Mouse (Mus musculus) liver (tissue): Measurements from ENCODE around the gene Gjd2.

ENCODE experiments used
- DNase-seq: peaks from one replicate; pipeline ENCODE4 v3.0.0-alpha.2; 2020; ENCODE audit warnings: mixed read lengths

Gene Gjd2

DNA sequence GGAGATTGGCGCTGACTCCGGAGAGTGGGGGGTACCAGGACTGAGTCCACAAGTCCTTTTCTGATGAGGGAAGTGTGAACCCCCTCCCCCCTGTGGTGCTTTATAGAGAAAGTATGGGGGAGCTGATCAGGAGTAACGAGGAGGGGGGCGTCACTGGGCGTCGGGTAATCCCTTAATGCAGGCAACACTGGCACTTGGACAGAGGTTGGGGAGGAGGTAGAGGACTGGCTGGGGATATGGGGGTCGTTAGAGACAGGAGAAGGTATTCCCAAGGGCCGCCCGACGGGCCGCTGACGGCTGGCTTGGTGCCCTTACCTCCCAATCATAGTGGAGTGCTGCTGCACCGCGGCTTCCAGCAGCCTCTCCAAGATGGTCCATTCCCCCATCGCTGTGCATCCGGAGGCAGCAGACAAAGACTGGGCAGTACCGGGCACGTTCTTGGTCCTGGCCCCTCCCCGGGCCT, 639 bp downstream of the Gjd2 start:
- no peak for DNase-seq

DNA sequence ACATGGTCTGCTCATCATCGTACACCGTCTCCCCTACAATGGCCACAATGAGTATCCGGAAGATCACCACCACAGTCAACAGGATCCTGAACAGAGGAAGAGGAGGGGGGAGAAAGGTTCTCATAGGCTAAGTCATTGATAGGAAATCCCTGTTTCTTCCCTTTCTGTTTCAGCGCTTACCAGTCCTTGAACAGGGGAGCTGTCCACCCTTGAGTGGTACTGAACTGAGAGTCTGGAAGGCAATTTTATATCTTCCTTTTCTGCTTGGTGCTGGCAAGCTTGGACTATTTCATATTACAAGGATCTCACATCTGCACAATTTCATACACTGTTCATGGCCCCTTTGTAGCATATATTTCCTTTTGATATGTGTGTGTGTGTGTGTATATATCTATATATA, 1.6 kb downstream of the Gjd2 start:
- DNase-seq = peak; percentile 43

DNA sequence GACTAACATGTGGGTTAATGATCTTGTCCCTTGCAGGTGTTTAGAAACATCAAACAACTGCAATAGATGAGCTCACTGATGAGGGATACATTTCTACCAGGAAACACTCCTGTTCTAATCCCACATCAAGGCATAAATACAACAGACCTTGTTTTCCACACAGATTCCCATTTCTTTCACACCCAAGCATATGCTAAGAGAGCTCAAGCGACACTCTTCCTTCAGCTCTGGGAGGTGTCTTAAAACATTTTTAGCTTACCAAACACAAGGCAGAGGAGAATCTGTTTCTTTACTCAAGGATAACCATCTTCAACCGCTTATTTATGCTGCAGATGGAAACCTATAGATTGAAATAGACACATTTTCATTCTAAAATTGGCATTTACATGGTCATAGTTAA, 5.1 kb downstream of the Gjd2 start:
- no peak for DNase-seq

DNA sequence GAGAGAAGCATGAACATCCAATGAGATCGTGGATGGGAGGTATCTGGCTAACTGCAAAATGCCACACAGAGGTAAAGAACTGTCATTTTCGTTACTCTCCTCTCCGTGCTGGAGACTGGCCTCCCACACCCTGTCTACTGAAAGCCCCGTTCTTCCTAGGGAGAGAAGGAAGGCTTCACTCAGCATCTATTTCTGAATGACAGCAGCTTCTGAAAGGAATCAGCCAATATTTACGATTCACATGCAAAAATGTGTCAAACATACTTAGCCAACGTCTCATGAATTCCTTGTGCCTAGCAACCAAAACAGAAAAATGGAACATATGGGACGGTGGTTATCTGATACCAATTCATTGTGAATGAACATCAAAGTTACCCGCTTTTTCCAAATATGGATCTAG, 15.9 kb downstream of the Gjd2 start:
- DNase-seq = no peak

DNA sequence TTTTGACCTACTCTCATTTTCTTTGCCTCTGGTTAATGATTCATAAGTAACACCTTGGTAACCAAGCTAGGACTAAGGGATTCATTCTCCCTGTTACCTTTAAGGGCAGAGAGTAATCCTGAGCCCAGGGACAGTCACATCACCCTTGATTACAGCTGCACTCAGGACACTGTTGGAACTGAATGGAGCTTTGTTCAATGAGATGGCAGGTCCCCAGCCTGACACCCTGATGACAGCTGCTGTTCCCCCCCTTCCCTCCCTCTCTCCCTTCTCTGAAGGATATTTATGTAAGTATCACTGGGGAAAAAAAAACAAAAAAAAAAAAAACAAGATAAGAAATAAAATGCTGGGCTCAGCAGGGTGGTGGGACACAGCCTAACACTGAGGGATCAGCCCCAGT, 16.5 kb downstream of the Gjd2 start:
- no peak for DNase-seq

DNA sequence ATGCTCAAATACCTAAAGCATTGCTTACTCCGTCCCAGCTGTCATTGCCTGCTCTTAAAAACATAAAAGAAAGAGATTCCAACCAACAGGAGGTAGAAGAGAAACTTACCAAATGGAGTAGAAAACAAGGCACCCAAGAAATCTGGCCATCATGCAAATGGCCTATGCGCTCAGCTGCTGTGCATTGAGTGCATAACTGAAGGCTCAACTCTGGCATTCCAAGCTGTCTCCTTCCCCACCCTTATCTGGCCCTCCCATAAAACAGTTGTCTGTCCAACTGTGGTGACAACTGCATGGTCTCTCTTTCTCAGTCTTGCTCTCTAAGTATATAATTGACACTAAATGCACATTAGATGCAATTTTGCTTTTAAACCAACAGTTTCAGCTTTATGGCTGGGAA, 28.5 kb downstream of the Gjd2 start:
- no peak for DNase-seq

DNA sequence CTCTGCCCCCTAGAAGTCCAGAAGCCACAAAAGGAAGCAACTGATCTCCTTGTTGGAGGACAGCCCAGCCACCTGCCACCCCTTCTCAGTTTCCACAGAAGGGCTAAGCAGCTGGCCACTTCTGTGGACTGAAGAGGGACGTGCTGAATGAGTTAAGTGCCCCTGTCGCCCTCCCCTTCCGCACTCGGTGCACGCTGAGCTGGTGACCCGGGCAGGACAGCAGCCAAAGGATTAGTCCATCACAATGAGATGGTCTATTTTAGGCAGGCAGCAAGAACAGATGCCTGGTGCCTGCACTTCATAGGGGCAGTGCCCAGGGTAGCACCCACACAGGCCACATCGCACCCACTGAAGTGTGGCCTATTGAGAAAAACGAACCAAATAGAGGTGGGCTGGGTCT, 32.8 kb downstream of the Gjd2 start:
- DNase-seq = peak; percentile 6

DNA sequence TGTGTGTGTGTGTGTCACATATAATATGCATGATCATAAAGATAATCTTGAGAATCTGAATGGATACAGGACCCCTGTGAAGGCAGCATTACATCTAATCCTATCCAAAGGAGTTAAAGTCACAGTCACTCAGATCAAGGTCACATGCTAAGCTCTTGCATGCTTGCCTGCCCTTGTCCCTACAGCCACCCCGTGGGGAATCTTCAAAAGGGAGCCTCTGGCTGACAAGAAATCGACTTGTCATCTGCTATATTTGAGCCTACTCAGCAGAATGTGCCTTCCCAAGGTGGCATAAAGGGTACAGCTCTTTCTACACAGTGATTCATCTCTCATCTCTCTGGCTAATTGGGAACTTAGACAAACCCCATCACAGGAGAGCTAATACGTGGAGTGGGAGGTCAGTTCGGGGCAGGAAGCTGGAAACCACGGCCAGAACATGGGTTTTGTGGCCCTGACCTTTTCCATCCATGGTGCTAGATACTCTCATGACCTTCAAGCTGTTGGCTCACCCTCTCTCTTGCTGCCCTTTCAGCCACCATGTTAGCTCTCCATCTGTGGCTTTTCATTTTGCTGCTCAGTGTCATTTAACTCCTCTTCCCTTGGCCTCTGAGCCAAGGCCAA, 35.2 kb downstream of the Gjd2 start:
- DNase-seq = no peak

DNA sequence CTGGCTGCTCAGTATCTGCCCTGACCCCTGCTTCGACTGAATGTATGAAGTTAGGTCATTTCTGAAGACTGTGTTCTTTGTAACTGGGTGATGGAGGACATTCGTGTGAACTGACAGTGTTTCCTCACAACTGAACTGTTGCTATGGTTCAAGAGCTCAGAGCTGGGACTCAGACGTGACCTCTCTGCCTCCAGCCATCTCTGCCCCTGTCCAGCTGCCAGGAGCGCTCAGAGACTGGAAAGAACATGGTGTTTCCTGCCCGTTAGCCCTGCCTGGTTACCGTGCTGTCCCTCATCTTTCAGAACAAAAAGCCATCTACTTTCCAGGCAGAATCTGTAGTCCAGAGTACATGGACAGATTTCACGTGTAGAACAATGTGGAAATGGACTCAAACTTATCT, 39.5 kb downstream of the Gjd2 start:
- DNase-seq = no peak

DNA sequence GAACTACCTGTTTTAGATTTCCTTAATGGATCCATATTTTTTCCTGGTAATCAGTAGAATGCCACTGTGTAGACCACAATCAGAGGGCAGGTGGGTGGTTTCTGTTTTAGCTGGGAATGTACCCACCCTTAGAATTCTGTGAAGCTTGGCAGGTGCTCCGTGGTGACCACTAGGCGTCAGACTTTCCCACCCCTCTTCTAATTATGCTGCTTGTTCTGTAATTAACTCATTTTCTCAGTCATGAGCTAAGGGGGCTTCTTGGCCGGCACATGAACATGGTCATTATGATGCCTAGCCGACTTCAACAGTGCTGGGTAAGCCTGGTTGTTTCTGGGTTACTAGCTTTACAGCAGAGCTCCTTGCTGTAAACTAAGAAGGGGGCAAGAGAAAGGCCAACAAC, 47.0 kb downstream of the Gjd2 start:
- no peak for DNase-seq
